Mouse (Mus musculus) intestine, embryonic 14.5 days (tissue): ENCODE measurements around the gene Sfxn5. TPM values are rescaled to one million over a fixed set of nuclear protein-coding genes. Genes with fewer than 3 reads are reported as not detected.

Experiments
- microRNA-seq: library from miRNA; unstranded; fragments of <30 nt; microRNA quantifications from one replicate; pipeline ENCODE4, GENCODE M21; 2016
- polyA plus RNA-seq: library from polyadenylated mRNA; unstranded; fragments of >200 nt; fragmentation: Nextera tagmentation; extraction: Ambion mirVana; gene quantifications from 2 replicates; pipeline ENCODE4 v1.2.1, GENCODE M21; 2014

Sfxn5 gene
- polyA plus RNA-seq, 1 experiment from 2014 or later, result 8.3 TPM

Small RNA genes within 50 kb of the gene (microRNA-seq; reads per million reads assigned to microRNA genes)
- not detected for gene Mir705

Other genes starting within 250 kb of the Sfxn5 start
- 102 and 107 TPM in 2 replicates for gene Spr, start 195.7 kb downstream of the Sfxn5 start, polyA plus RNA-seq
- 0.11 TPM in 1 of 2 replicates, not detected in the other for gene Emx1, start 146.0 kb downstream of the Sfxn5 start, polyA plus RNA-seq
- gene Rab11fip5, start 41.2 kb upstream of the Sfxn5 start, polyA plus RNA-seq, result 6.1 and 8.0 TPM in 2 replicates
- gene Noto, start 90.5 kb upstream of the Sfxn5 start, polyA plus RNA-seq, result not detected in 2 replicates
- 56.5 and 59.3 TPM in 2 replicates for gene Smyd5, start 98.6 kb upstream of the Sfxn5 start, polyA plus RNA-seq
- 496 and 527 TPM in 2 replicates for gene Cct7, start 118.1 kb upstream of the Sfxn5 start, polyA plus RNA-seq
- 26.7 and 27.7 TPM in 2 replicates for gene Pradc1, start 118.5 kb upstream of the Sfxn5 start, polyA plus RNA-seq
- 0.36 and 0.45 TPM in 2 replicates for gene Fbxo41, start 169.6 kb upstream of the Sfxn5 start, polyA plus RNA-seq
- not detected in 2 replicates for gene Egr4, start 180.2 kb upstream of the Sfxn5 start, polyA plus RNA-seq